Mouse (Mus musculus) intestine, embryonic 16.5 days (tissue): ENCODE results near the gene Dedd2. TPM values are rescaled to one million over a fixed set of nuclear protein-coding genes. Genes with fewer than 3 reads are reported as not detected.

Experiments
- ATAC-seq: fragments of 200-750 bp; cut with Nextera tagmentation; 2 replicates; pipeline ENCODE4 v1.8.0; 2017; ENCODE audit warnings: moderate TSS enrichment, moderate library complexity
- H3K27ac ChIP-seq: fragments of 300-500 bp; sonication (generic); 2 replicates; pipeline ENCODE4 v1.5.1; 2014; ENCODE audit warnings: mild to moderate bottlenecking, low read length
- H3K27me3 ChIP-seq: fragments of 300-500 bp; sonication (generic); replicated peaks from 2 replicates; pipeline ENCODE4 v1.6.1; 2014; ENCODE audit warnings: low read length, control low read depth, mixed read lengths; ENCODE audit not compliant: control insufficient read depth, insufficient read depth
- H3K36me3 ChIP-seq: fragments of 300-500 bp; sonication (generic); 2 replicates; pipeline ENCODE4 v1.6.1; 2014; ENCODE audit warnings: low read length, control low read depth; ENCODE audit not compliant: control insufficient read depth, insufficient read depth
- H3K4me1 ChIP-seq: fragments of 300-500 bp; sonication (generic); 2 replicates; pipeline ENCODE4 v1.6.1; 2014; ENCODE audit warnings: low read length, control low read depth, mixed read lengths; ENCODE audit not compliant: control insufficient read depth, insufficient read depth
- H3K4me2 ChIP-seq: fragments of 300-500 bp; sonication (generic); 2 replicates; pipeline ENCODE4 v1.6.1; 2014; ENCODE audit warnings: low read depth, low read length, control low read depth
- H3K4me3 ChIP-seq: fragments of 300-500 bp; sonication (generic); 2 replicates; pipeline ENCODE4 v1.5.1; 2014; ENCODE audit warnings: mild to moderate bottlenecking, low read length
- H3K9ac ChIP-seq: fragments of 300-500 bp; sonication (generic); 2 replicates; pipeline ENCODE4 v1.6.1; 2014; ENCODE audit warnings: low read depth, low read length
- H3K9me3 ChIP-seq: fragments of 300-500 bp; sonication (generic); 2 replicates; pipeline ENCODE4 v1.6.1; 2016; ENCODE audit warnings: low read length, control low read depth; ENCODE audit not compliant: control insufficient read depth
- WGBS: fragments of 180-500 bp; shearing (Covaris S2); extraction: QIAGEN DNeasy Blood & Tissue Kit; methylation state at CpG from one replicate; pipeline ENCODE4 v1.1.7; 2014; 5-methylcytosine and 5-hydroxymethylcytosine counted together
- polyA plus RNA-seq: library from polyadenylated mRNA; unstranded; fragments of >200 nt; fragmentation: Nextera tagmentation; extraction: Ambion mirVana; gene quantifications from 2 replicates; pipeline ENCODE4 v1.2.1, GENCODE M21; 2015

The Dedd2 gene
- polyA plus RNA-seq, 1 experiment from 2014 or later, result 11.3 TPM

DNA sequence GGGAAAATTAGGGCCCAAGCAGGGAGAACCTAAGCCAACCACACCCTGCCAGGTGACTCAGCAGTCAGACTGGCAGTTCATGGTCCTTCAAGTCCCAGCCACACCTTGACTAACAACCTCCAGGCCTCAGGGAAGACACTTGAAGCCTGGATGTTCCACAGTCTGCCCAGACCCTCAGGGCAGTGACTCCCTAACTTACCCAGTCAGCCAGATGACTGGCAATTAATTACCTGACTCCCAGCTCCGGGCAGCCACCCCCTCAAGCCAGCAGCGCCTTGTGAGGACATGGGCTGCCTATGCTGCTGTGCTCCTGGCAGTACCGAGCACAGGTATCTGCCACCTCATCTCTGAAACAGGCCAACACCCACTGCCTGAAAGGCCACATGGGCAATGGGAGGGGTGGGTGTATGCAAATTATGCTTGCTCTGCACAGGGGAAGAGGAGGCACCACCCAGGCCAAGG, 11.2 kb downstream of the Dedd2 start:
- H3K36me3 ChIP-seq, result peaks cover 3% of the 10 kb centered on the region
- H3K4me3 ChIP-seq, result no peak overlapping the region
- H3K27ac ChIP-seq, result no peak overlapping the region
- no peak overlapping the region for H3K9ac ChIP-seq
- no peak overlapping the region for H3K4me2 ChIP-seq
- H3K9me3 ChIP-seq, result no peaks in the 10 kb centered on the region
- WGBS, result 53% methylated on average over 3 of the region's 3 CpGs
- H3K27me3 ChIP-seq, result no peaks in the 10 kb centered on the region
- peaks cover 30% of the 10 kb centered on the region for H3K4me1 ChIP-seq
- peak; percentile 83 for ATAC-seq

DNA sequence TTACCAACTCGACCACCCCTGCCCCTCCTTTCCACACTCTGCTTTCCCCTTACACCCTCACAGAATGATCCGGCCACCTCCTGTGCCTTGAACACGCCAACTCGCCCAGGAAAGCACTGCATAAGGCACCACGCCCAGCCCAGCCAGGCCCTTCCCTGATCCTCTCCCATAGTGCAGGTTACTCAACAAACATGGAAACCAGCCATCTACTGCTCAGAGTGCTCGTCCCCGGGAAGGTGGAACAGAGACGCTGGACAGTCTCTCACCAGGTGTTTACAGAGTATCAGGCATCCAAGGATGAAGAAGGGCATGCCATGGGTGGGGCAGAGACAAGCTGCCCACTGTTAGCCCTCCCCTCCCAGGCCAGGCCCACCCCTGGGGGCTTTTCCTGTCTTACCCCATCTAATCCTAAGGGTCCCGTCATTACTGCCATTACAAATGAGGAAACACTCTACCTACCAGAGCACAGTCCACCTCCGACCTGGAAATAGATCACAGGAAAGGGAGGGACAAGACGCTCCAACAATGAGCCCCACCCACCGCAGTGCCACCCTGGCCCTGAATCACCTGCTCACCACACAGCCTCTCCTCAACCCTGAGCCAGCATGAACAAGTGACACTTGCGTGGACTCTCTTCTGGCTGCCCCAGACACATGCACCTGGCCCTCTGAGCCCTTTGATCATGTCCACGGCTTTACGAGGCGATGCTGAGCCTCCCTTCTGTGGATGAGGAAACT, 14.2 kb downstream of the Dedd2 start:
- no peak overlapping the region for H3K4me2 ChIP-seq
- H3K27me3 ChIP-seq, result no peaks in the 10 kb centered on the region
- no peak overlapping the region for H3K27ac ChIP-seq
- H3K9ac ChIP-seq, result no peak overlapping the region
- no peak for ATAC-seq
- 80% methylated on average over 16 of the region's 16 CpGs for WGBS
- no peak overlapping the region for H3K4me3 ChIP-seq
- H3K9me3 ChIP-seq, result no peaks in the 10 kb centered on the region
- peaks cover 30% of the 10 kb centered on the region for H3K4me1 ChIP-seq
- peaks cover 4% of the 10 kb centered on the region for H3K36me3 ChIP-seq

DNA sequence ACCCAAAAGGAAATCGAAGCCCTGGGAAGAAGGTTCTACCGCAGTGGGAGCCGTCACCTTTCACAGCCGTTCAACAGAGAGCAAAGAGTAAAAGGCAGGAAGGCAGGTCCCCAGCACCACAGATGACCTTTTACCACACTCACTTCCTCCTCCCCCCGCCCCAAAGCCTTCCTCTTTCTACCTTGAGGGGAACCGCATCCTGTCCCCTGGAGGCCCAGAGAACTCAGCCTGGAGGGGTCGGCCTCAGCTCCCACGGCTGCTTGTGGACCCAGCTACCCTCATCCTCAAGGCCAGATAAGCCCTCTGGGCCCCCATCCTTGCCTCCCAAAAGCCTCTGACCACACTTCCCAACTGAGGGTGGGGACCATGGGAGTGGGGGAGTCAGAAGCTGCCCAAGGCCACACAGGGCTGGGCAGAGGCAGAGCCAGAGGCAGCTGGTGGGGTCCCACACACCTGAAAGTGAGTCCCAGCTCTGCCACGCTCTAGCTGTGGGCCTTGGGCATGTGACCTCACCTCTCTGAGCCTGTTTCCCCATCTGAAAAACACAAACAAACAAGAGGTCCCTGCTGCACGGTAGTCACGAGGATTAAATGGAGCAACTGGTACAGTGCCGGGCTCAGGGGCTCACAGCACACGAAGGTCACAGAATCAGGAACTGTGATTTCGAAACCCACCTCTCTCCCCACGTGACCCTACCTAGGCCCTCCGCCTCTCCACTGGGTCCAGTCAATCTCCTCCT, 14.9 kb downstream of the Dedd2 start:
- ATAC-seq, result peak; percentile 17
- Histone ChIP-seq H3K4me1 (peaks cover 30% of the 10 kb centered on the region), H3K4me3 (no peak overlapping the region), H3K9me3 (no peaks in the 10 kb centered on the region), H3K27ac (peak overlapping the region; percentile 41; the same call in 1 of the 2 replicates), H3K36me3 (peaks cover 2% of the 10 kb centered on the region; the same call in 1 of the 2 replicates), H3K27me3 (no peaks in the 10 kb centered on the region), H3K9ac (0 out of 2 replicates have a peak overlapping the region, but pooled peaks have one; percentile 18), H3K4me2 (no peak overlapping the region; the same call in 1 of the 2 replicates)
- 74% methylated on average over 16 of the region's 16 CpGs for WGBS

DNA sequence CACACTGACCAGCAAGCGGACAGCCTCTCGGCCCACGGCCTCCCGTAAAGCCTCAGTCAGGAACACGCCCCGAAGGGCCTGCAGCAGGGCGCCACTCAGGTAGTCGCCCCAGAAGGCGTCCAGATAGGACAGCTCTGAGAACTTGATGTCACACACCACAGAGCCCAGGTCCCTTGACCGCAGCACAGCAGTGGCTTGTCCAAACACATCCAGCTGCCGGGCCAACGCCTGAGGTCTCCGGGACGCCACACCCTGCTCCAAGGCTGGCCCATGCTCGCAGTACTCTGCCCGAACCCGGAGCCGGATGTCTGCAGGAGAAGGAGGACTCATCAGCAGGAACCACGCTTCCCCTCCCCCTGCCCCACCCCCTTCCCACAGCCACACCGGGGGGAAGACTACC, 16.8 kb downstream of the Dedd2 start:
- whole genome bisulfite sequencing, result 90% methylated on average over 20 of the region's 20 CpGs
- Histone ChIP-seq H3K36me3 (peaks cover 2% of the 10 kb centered on the region; the same call in 1 of the 2 replicates), H3K4me1 (peaks cover 21% of the 10 kb centered on the region), H3K27me3 (no peaks in the 10 kb centered on the region), H3K27ac (no peak overlapping the region), H3K9ac (no peak overlapping the region), H3K4me3 (no peak overlapping the region), H3K9me3 (no peaks in the 10 kb centered on the region), H3K4me2 (no peak overlapping the region)
- ATAC-seq, result no peak

DNA sequence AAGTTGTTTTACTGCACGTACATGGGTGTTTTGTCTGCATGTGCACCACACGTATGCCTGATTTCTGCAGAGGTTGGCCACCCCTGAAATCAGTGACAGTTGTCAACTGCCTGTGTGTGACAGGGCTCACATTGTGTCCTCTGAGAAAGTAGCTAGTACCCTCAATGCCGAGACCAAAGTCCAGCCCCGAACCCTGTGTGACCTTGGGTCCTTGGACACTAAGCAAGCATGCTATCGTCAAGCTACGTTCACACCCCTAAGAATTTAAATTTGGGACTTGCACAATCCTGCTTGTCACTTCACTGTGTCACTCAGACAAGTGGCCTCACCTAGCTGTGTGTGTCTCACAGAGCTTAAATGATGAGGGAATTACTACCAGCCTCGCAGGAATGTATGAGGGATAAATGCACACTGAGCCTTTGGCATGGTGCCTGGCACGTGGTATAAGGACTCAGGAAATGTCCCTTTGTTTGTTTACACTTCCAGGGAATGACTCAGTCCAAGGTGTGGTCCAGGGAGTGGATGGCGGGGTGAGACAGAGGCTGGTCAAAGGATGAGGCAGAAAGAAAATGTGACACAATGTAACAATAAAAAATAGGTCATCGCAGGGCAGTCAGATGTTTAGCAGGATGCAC, 22.9 kb downstream of the Dedd2 start:
- no peak overlapping the region for H3K27ac ChIP-seq
- 46% methylated on average over 10 of the region's 10 CpGs for WGBS
- H3K4me1 ChIP-seq, result peaks cover 8% of the 10 kb centered on the region
- no peak overlapping the region for H3K4me3 ChIP-seq
- no peaks in the 10 kb centered on the region for H3K27me3 ChIP-seq
- H3K9ac ChIP-seq, result no peak overlapping the region
- H3K36me3 ChIP-seq, result no peaks in the 10 kb centered on the region
- ATAC-seq, result peak; percentile 92
- no peaks in the 10 kb centered on the region for H3K9me3 ChIP-seq
- no peak overlapping the region for H3K4me2 ChIP-seq

DNA sequence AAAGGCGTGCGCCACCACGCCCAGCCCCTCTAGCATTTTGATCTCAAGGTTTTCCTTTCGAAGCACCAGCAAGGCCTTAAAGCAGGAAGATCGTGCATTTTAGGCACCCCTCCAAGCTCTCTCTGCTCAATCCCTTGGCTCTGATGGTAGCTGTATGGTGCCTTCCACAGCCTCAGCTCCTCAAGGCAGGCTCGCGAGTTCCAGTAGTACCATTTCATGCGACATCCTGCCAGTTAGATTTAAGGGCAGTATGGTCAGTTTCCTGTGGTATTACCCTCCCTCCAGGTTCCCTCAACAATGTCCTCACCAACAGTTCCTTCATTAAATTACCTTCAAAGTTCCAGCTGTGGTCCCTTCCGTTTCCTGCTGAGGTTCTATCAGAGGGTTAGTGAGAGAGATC, 24.3 kb downstream of the Dedd2 start:
- Histone ChIP-seq H3K9me3 (no peaks in the 10 kb centered on the region), H3K4me3 (no peak overlapping the region), H3K4me2 (no peak overlapping the region), H3K4me1 (peaks cover 8% of the 10 kb centered on the region), H3K27me3 (no peaks in the 10 kb centered on the region), H3K36me3 (no peaks in the 10 kb centered on the region), H3K27ac (no peak overlapping the region), H3K9ac (no peak overlapping the region)
- WGBS, result 85% methylated on average over 9 of the region's 9 CpGs
- no peak for ATAC-seq

DNA sequence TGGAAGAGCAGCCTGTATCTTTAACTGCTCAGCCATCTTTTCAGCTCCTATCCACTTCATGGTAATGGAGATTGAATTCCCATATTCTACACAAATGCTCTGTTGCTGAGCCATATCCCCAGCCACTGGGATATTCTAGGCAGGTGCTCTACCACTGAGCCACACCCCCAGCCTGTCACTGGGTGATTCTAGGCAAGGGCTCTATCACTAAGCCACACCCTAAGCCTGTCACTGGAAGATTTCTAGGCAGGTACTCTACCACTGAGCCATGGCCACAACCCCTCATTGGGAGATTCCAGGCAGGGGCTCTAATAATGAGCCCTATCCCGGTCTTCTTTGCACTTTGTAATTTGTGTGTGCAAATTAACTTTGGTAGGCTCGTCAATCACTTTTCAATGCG, 25.3 kb downstream of the Dedd2 start:
- Histone ChIP-seq H3K4me1 (peaks cover 8% of the 10 kb centered on the region), H3K9me3 (no peaks in the 10 kb centered on the region), H3K27ac (no peak overlapping the region), H3K4me3 (no peak overlapping the region), H3K4me2 (no peak overlapping the region), H3K27me3 (no peaks in the 10 kb centered on the region), H3K36me3 (no peaks in the 10 kb centered on the region), H3K9ac (no peak overlapping the region)
- no peak for ATAC-seq
- WGBS, result 77% methylated on average over 3 of the region's 3 CpGs

DNA sequence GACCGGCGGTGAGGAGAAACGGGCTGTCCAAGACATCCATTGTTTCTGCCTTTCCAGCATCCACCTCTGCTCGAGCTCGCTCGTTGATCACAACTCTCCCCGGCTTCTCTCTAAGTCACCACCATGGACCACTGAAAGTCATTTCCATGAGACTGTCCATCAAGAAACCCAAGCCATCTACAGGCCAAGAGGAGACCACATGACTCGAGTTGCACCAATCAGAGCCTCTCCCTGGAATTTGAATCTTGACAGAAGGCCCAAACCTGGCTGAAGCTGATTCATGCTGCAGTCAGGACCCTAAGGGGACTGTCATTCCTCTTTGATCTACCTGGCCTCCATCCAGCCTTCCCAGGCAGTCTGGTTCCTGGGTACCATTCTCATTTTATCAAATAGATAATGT, 28.3 kb downstream of the Dedd2 start:
- ATAC-seq, result no peak
- H3K4me1 ChIP-seq, result no peaks in the 10 kb centered on the region
- H3K27ac ChIP-seq, result no peak overlapping the region
- H3K4me3 ChIP-seq, result no peak overlapping the region
- no peaks in the 10 kb centered on the region for H3K36me3 ChIP-seq
- WGBS, result 78% methylated on average over 8 of the region's 8 CpGs
- H3K9ac ChIP-seq, result no peak overlapping the region
- H3K4me2 ChIP-seq, result no peak overlapping the region
- H3K27me3 ChIP-seq, result no peaks in the 10 kb centered on the region
- H3K9me3 ChIP-seq, result no peaks in the 10 kb centered on the region

DNA sequence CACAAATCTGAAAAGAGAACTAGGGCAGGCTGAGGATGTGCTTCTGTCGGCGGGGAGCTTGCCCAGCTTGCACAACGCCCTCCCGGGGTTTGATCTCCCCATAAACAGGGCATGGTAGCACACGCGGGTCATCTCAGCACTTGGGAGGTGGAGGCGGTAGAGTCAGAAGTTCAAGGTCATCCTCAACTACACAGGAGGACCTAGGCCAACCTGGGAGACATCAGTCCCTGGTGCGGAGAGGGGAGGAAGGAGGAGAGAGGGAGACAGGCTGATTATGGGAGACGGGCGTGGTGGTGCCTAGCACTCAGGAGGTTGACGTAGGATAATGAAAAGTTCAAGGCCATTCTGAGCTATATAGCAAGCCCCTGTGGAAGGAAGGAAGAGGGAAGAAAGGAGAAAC, 29.6 kb downstream of the Dedd2 start:
- Histone ChIP-seq H3K9ac (no peak overlapping the region), H3K27me3 (no peaks in the 10 kb centered on the region), H3K9me3 (no peaks in the 10 kb centered on the region), H3K4me1 (no peaks in the 10 kb centered on the region), H3K4me2 (no peak overlapping the region), H3K36me3 (no peaks in the 10 kb centered on the region), H3K4me3 (no peak overlapping the region), H3K27ac (no peak overlapping the region)
- WGBS, result 81% methylated on average over 11 of the region's 11 CpGs
- no peak for ATAC-seq
